Mouse (Mus musculus) urinary bladder, postnatal 14 days (tissue): Measurements from ENCODE around the gene Lsmem1.
A peak's percentile ranks its signal among the peaks of the same experiment; 100 is the strongest.
"Not testable (repeated sequence)": the region's sequence is repeated elsewhere in the genome, so short reads cannot be mapped to it uniquely, and the experiment has no call there.

Source experiments
- DNase-seq: peaks from one replicate; pipeline ENCODE4 v3.0.0; 2021; ENCODE audit warnings: low spot score

Lsmem1 gene

DNA sequence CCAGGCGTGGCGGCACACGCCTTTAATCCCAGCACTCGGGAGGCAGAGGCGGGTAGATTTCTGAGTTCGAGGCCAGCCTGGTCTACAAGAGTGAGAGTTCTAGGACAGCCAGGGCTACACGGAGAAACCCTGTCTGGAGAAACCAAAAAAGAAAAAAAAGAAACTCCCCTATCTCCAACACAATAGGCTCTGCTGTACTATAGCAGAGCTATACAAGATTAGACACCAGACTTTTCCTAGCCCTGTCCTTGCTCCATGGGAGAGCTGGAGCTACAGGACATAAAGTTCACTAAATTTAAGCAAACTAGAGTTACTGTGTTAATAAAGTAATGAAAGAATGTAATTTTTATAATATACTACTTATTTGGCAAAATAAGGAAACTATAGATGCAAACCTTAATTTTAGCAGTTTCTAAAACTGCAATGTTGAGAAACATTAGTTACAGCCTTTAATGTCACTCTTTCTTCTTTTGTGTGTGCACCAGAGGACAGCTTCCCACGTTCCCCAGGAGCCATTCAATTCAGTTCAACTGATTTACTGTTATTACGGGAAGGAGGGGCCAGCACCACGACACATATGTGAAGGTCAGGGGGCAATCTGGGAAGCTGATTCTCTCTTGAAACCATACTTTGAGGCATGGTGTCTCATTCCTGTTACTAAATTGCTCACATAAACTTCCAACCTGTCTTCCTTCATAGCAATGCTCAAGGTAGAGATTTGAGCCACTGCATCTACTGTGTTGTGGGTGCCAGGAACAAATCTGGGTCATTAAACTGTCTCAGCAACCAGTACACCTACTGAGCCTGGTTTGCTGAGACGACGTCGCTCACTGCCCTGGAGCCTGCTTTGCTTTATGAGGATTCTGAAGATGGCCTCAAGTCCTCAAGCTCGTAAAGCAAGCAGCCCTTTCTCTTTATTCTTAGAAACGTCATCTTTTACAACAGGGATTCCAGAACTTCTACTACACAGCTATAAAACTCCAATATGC, 15.9 kb upstream of the Lsmem1 start:
- DNase-seq, result no peak

DNA sequence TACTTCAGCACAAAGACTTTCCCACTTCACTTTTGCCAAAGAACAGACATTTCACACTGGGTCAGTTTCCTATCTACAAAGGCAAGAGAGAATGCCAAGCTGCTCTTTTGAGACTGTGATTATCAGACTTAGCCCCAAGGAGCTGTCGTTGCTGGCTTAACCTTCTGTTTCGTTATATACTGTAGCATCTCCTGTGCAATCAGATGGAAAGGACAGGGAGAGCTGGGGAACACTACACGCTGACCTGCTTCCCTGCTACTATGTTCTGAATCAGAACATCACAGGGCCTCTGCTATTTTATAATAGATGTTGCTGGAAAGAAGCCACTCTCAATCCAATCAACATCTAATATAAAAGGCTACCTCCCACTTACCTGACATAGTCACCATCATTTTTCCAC, 9.8 kb upstream of the Lsmem1 start:
- DNase-seq, result no peak

DNA sequence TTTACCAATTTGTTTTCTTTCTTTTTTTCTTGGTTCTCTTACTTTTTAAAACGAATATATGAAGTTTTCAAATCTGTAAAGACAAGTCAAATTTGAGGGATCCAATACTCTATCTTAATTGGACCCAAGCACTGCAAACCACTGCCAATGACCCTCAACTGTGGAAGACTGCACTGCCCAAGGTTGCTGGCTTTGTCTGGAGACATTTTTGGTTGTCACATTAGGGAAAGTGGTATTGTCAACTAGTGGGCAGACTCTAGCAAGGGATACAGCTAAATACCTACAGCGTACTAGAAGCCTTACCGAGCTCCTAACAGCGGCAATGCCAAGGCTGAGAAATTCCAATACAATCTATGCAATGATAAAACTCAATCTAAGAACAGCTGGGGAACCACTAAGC, 8.6 kb upstream of the Lsmem1 start:
- DNase-seq, result no peak

DNA sequence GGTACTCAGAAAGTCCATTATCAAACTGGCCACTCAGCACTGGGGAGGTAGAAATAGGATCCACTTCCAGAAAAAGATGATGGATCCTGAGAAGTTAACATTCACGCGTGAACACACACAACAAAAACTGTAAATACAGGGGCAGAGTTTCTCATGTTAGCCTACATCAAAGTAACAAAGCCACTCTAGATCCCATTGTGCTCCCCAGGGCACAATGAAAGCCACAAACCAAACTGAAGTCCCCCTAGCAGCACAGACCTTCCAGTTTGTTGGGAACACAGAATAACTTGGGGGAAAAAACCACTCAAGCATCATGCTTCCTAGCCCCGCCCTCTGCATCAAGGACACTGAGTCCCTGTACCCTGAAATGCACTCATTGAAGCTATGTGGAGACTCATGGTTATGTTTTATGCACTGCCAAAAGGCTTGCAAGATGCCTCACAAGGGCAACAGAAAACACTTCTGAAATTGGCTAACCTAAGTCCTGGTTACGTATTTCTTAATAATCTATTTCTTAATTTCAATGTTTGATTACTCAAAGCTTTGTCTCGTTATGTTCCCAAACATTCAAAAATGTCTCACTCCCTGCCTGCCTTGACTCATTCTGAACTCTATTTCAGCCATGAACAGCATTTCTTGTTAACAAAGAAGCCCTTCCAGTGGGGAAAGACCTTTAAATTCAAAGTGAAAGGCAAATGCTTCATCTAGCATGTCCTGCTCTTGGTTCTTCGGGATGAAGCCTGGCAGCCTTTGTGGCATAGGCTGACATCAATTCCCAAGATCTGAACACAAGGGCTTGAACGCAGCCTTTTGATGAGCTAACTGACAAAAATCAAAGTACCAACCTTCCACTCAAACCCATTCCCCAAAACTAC, 3.1 kb upstream of the Lsmem1 start:
- DNase-seq, result no peak

DNA sequence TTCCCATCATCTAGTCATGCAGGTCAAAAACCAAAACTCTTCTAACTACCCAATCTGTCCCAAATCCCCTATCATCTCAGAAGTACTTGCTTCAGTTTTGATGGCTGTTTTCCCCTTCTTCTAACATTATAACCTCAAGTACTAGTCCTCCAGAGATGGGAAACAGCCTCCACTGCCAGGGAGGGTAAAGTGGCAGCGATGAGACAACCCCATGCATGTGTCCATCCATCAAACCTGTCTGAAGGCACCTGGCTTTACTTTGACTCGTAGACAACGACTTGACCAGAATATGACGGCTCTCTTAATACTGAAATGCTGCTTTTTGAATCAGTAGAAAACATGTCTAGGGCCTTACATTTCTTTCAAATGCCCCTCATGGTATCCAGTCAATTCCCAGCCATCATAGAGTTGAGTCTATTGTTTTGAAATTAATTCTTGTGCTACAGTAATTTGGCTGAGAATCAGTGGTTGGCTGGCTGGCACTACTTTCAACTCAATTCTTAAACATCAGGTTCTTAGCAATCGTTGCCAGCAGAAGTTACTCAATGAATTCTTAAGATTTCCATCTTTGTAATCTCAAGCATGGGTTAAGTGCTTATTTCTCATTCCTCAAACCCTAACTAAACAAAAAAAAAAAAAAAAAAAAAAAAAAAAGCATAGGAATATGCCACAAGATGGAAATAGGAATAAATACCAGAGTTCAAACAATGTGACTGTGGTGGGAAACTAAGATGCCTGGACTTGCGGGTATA, 1.4 kb upstream of the Lsmem1 start:
- no peak for DNase-seq

DNA sequence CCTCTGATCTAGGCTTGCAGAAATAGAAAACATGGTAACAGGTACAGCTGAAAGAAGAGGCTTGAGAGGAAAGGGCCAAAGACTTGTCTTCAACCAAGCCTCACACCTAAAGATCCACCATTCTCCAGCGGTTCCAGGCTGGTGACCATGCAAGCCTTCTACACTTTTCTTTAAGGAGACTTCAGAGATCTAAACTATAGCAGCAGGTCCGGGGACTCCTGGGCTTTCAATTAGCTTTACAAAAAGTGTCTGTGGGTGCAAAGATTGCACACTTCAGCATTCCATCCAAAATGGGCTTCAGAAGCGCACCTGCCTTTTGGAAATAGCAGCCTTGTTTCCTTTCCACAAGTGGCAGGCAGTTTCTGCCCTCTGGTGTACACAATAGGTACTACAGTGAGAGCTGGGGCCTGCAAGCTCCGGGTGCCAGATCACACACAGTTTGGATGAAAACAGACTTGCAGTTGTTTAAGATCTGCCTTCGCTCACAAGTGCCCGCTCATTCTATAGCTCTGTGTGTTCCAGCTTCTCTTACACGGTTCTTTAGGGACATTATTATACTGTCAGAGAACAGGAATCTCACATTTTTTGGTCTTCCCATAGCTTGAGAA, 609 bp upstream of the Lsmem1 start:
- peak; percentile 58 for DNase-seq

DNA sequence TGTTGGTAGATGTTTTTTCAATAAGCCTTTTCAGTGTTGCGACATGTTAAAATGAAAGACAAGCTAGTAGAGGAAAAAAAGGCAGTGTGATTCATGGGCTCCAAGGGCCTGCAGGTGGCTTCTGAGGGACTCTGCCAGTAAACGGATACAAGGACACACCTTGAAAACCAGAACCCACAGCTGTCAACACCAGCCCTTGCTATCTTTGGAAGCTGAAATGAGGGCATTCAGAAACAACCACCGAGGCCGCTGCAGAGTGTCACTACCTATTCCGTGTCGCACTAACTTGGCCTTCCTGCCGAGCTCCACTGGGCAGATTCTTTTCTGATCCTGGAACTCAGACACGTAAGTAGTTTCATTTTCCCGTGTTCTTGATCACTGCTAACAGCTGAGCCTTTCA, 863 bp downstream of the Lsmem1 start:
- DNase-seq, result no peak

DNA sequence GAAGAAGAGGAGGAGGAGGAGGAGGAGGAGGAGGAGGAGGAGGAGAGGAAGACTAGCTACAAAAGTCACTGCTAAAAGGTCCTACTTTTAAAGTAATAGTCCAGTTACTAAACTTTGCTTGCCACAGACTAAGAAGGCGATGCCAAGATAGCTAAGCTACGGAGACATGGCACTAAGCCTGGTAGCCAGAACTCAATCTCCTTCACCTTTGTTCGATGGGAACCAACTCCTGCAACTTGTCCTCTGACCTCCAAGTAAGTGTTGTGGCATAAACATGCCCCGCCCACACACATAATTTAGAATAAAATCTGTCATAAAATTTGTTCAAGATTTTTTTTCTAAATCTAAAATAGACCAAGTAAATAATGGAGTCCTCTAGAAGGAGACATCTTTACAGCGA, 1.3 kb downstream of the Lsmem1 start:
- DNase-seq, result no peak

DNA sequence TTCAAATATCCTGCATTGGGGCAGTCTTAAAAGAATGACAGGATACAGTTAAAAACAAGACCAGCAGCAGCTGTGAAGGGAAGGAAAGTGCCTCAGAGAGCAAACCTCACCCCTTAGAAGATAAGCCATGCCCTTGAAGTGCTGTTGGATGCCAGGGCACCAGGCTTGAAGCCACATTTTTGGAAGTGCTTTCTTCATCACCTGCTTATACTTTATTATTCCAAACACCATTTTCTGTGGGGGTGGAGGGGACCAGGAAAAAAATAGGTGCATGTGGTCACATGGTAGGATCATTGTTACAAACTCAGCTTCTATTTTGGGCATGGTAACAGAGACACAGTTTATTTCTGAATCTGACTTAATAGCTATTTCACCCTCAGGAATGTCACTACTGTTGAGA, 1.8 kb downstream of the Lsmem1 start:
- DNase-seq, result no peak

DNA sequence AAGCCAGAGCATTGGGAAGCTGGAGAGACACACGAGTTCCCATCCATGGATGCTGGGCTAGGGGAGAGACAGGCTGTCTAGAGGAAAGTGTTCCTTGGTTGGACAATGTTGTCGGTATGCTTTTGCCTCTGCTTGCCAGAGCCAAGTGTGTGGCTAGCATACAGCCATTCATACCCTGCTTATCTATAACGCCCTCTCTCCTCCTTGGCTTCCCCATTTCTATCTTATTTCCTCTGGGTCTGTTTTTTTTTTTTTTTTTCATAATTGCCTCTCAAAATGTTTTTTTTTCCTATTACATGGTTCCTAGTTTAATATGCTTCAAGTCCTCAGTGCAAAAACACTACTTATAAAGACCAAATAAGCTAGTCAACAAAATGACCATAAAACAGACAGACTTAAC, 13.8 kb downstream of the Lsmem1 start:
- no peak for DNase-seq

DNA sequence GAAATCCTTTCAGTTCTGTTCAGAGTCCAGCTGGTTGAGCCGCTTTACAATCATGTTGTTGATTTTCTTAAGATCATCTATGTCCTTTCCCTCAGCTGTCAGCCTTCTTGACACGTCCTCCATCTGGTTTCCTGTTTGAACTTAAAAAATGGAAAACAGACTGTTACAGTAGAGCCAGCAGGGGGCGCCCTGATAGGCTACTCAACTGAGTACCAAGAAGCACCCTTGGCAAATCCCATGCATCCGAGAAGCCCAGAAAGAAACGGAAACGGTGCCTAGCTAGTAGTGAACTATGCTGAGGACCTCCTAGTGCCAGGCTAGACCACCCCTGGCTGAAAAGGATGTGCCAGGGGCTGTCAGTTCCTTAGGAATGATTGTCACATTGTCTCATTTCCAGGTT, 22.2 kb downstream of the Lsmem1 start:
- DNase-seq, result no peak

DNA sequence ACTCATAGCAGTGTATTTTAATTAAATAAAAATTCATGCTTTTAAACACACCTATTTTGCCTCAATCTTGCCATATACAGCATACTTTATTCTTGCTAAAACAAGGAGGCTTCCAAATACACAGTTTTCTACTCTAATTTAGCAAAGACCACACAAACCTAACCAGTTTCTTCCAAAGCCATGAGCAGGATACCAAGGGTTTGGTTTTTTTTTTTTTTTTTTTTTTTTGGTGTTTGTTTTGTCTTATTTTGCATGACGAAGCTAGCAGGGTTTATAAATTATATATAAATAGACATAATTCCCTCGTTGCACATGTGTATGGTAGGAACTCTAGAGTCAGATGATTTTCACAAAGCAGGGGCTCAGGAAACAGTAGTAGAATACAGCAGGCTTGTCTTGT, 23.1 kb downstream of the Lsmem1 start:
- DNase-seq, result no peak

DNA sequence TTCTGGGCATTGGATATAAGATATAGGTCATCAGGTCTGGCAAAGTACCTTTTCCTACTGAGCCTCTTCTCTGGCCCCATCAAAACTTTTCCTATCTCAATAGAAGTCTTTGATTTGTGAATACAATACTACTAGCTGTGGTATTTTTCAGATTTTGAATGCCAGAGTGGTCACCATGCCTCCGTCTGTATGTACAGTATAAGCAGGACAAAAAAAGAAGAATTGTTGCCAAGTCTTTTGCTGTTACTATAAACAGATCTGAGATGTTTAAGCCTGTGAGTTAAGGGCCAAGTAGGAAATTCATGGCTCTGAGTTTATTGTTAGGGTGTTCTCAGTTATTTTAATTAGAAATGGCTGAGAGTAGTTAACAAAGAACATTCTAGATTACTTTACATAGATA, 24.1 kb downstream of the Lsmem1 start:
- not testable (repeated sequence) for DNase-seq

DNA sequence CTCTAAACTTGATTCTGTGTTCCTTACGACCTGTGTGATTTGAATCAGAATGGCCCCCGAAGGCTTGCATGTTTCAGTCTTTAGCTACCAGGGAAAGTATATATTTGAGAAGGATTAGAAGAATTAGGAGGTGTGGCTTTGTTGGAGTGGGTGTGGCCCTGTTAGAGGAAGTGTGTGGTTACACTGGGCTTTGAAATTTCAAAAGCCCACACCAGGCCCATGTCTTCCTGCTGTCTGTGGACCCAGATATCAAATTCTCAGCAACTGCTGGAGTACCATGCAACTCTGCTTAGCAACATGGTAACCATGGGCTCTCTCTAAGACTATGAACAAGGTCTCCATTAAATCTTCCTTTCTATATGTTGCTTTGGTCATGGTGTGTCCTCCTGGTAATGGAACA, 27.7 kb downstream of the Lsmem1 start:
- DNase-seq, result no peak

DNA sequence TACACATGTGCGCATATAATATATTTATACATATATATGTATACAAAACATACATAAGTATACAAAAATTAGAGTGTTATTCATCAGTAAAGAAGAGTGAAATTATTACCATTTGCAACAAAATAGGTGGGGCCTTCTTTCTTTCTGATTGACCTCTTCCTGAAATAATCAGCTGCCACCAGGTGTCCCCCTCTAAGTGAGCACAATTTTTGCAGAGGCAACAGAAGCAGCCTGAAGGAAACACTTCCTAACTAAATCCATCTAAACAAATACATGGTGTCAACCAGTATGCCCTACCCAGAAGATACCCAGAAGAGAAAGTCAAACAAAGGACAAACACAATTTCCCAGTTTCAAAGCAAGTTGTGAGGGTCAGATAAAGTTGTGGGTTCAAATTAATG, 29.6 kb downstream of the Lsmem1 start:
- no peak for DNase-seq

DNA sequence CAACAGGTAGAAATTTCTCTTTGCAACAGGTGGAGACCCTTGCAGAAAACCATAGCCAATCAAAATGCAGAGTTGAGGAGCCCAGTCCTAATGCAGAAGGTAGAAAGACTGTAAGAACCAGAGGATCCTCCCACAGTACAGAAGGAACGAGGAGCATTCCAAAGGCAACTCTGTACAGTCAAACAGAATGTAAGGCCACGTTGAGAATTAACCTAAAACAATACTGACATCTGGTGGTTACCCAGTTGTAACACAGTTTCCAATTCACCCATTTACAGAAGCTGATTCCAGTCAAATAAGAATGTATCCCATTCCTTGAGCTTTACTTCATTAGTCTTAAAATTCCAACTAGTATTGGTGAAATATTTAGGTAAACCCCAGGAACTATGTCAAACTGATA, 34.7 kb downstream of the Lsmem1 start:
- no peak for DNase-seq

DNA sequence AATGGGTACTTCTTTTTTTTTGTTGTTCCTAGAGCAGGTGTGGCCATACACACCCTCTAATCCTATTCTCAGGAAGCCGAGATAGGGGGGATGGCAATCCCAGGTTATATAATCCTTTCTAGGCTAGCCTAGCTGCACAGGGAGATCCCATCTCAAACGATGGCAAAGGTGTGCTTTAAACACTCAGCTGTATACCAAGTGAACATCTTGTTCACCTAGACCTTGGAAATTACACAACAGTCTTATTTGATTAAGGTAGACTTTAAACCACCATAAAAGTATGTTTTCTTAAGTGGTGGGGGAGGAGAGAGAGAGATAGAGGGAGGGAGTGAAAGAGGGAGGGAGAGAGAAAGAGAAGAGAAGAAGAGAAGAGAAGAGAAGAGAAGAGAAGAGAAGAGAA, 38.5 kb downstream of the Lsmem1 start:
- no peak for DNase-seq

DNA sequence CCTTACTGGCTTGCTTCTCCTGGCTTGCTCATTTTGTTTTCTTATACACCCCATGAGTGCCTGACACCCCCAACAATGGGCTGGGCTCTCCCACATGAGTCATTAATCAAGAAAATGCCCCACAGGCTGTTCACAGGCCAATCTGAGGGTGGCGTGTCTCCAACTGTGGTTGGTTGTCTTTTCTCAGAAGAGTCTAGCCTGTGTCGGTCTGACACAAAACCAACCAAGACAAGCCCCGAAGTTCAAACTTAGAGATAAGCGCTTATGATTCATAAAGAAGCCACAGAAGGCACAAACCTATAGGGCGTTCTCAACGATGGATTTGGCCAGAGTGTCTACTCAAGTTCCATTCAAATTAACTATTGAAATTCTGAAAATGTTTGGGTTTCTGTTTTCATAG, 45.1 kb downstream of the Lsmem1 start:
- DNase-seq, result no peak

DNA sequence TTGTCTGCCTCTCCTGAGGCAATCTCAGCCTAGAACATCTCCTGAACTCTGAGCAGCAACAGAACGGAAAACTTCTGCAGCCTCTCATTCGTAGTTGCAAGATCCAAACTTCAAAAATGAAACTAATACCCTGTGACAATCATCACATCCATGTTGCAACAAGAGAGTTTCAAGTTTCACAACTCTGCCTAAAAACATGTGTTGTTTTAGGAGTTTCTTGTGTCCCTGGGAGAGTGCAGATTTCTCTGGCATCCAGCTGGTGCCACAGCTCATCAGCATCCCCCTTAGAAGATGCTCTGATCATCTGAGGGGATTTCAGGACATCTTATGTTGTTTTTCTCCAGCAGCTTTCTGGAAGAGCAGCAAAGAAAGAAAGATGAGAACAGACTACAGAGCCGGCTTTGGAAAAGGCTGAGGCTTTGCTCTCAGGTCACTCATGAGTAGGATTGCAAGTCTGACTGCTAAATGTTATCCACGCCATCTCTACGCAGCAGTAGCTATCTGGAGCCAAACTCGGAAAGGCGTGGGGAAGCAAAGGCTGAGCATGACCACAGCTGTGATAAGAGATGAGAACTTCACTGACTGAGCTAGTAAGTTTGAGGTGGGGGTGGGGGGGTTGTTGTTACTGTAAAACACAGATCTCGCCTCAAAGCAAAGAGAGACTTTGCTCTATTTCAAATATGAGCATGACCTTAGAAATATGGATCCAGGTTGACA, 46.8 kb downstream of the Lsmem1 start:
- DNase-seq, result no peak

DNA sequence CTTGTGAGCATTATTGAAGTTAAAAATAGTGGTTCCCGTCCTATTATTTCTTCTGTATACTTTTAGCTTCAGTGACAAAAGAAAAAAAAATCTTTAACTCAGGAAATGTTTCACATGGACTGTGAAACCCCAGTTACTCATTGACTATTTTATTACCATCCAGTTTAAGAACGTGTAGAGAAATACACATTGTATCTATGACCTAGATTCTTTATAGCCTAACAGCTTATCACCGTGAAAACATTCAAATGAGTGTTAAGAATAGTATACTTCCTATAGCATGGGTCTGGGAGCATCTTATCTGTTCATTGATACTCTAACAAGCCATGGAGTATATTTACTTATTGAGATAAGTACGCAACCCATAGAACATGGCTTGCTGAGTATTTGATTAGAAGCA, 52.0 kb downstream of the Lsmem1 start:
- no peak for DNase-seq

DNA sequence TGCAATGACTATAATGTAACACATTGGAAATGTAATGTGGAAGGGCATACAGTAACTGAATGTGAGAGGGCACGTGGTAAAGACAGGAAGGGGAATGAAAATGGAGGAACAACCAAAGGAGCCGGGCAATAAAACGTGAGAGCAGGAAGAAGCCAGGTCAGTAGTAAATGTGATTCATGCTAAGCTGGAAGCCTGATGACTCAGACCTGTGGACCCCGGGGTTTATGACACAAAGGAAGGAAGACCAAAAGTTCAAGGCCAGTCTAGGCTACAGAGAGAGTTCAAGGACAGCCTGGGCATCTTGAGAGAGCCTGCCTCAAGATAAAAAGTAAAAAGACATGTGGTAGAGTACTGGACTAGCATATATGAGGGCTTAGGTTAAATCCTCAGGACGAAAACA, 52.8 kb downstream of the Lsmem1 start:
- DNase-seq, result no peak
